Mouse (Mus musculus) liver, embryonic 13.5 days (tissue): ENCODE measurements around the gene Prrxl1. TPM values are rescaled to one million over a fixed set of nuclear protein-coding genes. Genes with fewer than 3 reads are reported as not detected.

Source experiments
- ATAC-seq: fragments of 200-750 bp; cut with Nextera tagmentation; 2 replicates; pipeline ENCODE4 v1.8.0; 2017; ENCODE audit warnings: low read depth, mild to moderate bottlenecking, moderate number of reproducible peaks, moderate library complexity
- DNase-seq: peaks from one replicate; pipeline ENCODE4 v3.0.0; 2022
- H3K27ac ChIP-seq: fragments of 300-500 bp; sonication (generic); 2 replicates; pipeline ENCODE4 v1.5.1; 2015; ENCODE audit warnings: moderate library complexity, mild to moderate bottlenecking, inconsistent platforms
- H3K27me3 ChIP-seq: fragments of 300-500 bp; sonication (generic); 2 replicates; pipeline ENCODE4 v1.6.1; 2015; ENCODE audit warnings: mild to moderate bottlenecking, inconsistent platforms
- H3K36me3 ChIP-seq: fragments of 300-500 bp; sonication (generic); 2 replicates; pipeline ENCODE4 v1.6.1; 2015; ENCODE audit warnings: mild to moderate bottlenecking, inconsistent platforms
- H3K4me1 ChIP-seq: fragments of 300-500 bp; sonication (generic); replicated peaks from 2 replicates; pipeline ENCODE4 v1.6.1; 2015; ENCODE audit warnings: inconsistent platforms
- H3K4me2 ChIP-seq: fragments of 300-500 bp; sonication (generic); 2 replicates; pipeline ENCODE4 v1.6.1; 2015; ENCODE audit warnings: inconsistent platforms, mild to moderate bottlenecking, moderate library complexity
- H3K4me3 ChIP-seq: fragments of 300-500 bp; sonication (generic); replicated peaks from 2 replicates; pipeline ENCODE4 v1.5.1; 2015; ENCODE audit warnings: mild to moderate bottlenecking, inconsistent platforms
- H3K9ac ChIP-seq: fragments of 300-500 bp; sonication (generic); 2 replicates; pipeline ENCODE4 v1.6.1; 2015; ENCODE audit warnings: mild to moderate bottlenecking, inconsistent platforms
- H3K9me3 ChIP-seq: fragments of 300-500 bp; sonication (generic); replicated peaks from 2 replicates; pipeline ENCODE4 v1.6.1; 2016; ENCODE audit warnings: inconsistent platforms
- WGBS: fragments of 180-500 bp; shearing (Covaris S2); methylation state at CpG from one replicate; pipeline ENCODE4 v1.1.7; 2015; ENCODE audit not compliant: insufficient replicate concordance; 5-methylcytosine and 5-hydroxymethylcytosine counted together
- polyA plus RNA-seq: library from polyadenylated mRNA; unstranded; fragments of >200 nt; fragmentation: Nextera tagmentation; extraction: Ambion mirVana; gene quantifications from 2 replicates; pipeline ENCODE4 v1.2.1, GENCODE M21; 2015

The Prrxl1 gene
- polyA plus RNA-seq, 1 experiment from 2014 or later, result 0.14 TPM

DNA sequence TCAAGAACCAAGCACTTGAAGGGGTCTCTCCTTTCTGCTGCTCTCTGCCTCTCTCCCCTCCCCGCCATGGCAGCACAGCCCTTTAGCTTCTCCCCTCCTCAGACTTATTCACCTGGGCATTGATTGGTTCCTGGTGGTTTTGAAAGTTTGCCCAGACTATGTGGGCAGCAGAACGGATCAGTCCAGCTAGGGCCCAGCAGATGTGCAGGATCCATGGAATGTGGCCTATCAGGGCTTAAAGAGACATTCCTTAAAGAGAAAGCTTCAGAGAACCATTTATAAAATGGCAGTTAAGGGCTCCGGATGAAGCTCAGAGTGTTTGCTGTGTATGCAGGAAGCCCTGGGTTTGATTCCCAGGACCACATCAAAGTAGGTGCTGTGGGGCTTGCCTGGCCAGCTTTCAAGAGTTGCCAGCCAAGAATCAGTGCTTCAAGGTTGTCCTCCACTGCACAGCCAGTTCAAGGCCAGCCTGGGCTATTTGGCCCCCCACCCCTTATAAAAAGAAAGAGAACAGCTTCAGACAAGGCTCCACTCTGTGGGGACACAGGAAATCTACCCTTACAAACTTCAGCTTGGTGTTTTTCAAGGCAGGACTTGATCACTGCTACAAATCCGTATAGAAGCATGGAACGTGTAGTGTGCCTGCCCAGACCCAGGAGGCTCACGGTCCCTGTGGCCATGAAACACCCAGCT, 33.8 kb downstream of the Prrxl1 start:
- H3K4me3 ChIP-seq, result no peak overlapping the region
- 67% methylated on average over 6 of the region's 6 CpGs for WGBS
- H3K4me2 ChIP-seq, result no peak overlapping the region
- ATAC-seq (no peak), DNase-seq (no peak)
- no peak overlapping the region for H3K9ac ChIP-seq
- no peaks in the 10 kb centered on the region for H3K9me3 ChIP-seq
- H3K27me3 ChIP-seq, result no peaks in the 10 kb centered on the region
- no peaks in the 10 kb centered on the region for H3K36me3 ChIP-seq
- H3K27ac ChIP-seq, result no peak overlapping the region
- no peaks in the 10 kb centered on the region for H3K4me1 ChIP-seq

DNA sequence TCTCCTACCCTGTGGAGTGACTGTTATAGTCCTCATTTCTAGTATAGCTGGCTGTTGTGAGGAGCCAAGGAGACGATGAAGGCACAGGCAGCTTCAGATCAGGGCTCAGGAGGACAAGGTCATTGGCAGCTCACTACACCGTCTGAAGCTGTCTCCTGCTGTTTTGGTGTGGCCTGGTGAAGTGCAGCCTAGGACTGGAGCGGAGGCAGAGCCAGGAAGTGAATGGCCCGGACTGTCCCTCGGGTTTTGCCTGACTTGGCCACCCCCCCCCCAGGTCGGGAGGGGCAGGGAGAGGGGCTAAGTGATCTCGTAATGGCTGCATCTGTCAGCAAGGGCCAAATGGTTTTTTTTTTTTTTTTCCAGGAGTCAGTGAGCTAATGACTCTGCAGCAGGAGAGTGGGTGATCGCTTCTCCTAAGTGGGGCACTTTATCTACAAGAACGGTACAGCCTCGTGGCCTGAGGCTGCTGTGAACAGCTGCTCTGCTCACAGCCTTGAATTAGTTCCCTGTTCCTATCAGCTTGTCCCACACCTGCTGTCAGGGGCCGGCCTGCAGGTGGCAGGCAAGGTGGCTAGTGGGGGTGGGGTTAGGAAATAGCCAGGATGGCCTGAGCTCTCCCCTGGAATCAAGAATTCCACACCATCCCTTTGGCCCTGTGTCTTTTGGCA, 34.9 kb downstream of the Prrxl1 start:
- H3K4me1 ChIP-seq, result no peaks in the 10 kb centered on the region
- WGBS, result 16% methylated on average over 11 of the region's 11 CpGs
- no peak for ATAC-seq
- no peaks in the 10 kb centered on the region for H3K9me3 ChIP-seq
- no peak overlapping the region for H3K4me2 ChIP-seq
- no peaks in the 10 kb centered on the region for H3K27me3 ChIP-seq
- H3K9ac ChIP-seq, result no peak overlapping the region
- DNase-seq, result no peak
- H3K27ac ChIP-seq, result no peak overlapping the region
- H3K36me3 ChIP-seq, result no peaks in the 10 kb centered on the region
- H3K4me3 ChIP-seq, result no peak overlapping the region

DNA sequence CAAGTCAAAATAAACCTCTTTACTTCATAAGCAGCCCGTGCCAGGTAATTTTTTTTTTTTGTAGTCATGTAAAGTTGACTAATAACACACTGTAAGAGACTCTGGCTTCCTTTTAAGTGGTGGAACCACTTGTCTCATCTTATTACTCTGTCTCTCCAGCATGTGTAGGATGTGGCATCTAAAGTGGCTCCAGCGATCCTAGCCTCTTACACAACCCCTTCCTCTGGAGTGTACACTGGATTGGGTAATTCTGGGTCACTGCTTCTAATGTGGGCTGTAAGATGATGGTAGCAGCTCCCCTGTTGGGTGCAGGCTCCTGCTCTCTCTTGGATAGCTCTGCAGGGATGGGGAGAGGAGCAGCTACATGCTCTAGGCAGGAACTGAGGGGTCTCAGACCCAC, 39.3 kb downstream of the Prrxl1 start:
- no peak overlapping the region for H3K4me3 ChIP-seq
- no peak overlapping the region for H3K9ac ChIP-seq
- no peak overlapping the region for H3K27ac ChIP-seq
- H3K36me3 ChIP-seq, result no peaks in the 10 kb centered on the region
- DNase-seq (no peak), ATAC-seq (no peak)
- H3K4me2 ChIP-seq, result no peak overlapping the region
- no peaks in the 10 kb centered on the region for H3K27me3 ChIP-seq
- no peaks in the 10 kb centered on the region for H3K9me3 ChIP-seq
- no peaks in the 10 kb centered on the region for H3K4me1 ChIP-seq
- 61% methylated on average over 2 of the region's 2 CpGs for WGBS

DNA sequence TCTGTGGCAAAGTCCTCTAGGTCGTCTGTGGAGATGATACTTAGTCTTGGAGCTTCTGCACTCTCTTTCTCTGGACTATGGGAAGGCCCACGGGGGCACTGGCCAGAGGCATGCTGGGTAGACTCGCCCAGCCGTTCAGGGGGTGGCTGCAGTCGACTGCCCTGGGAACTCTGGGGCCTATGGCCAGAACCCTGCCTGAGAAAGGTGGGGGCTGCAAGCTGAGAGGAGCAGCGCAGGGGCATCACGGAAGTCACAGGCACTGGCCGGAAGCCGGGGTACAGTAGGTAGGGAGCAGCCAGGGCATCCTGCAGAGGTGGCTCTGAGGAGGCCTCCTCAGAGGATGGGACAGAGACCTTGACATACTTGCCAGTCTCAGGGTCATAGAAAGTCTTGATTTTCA, 60.6 kb downstream of the Prrxl1 start:
- 59% methylated on average over 9 of the region's 9 CpGs for WGBS
- no peak overlapping the region for H3K4me2 ChIP-seq

DNA sequence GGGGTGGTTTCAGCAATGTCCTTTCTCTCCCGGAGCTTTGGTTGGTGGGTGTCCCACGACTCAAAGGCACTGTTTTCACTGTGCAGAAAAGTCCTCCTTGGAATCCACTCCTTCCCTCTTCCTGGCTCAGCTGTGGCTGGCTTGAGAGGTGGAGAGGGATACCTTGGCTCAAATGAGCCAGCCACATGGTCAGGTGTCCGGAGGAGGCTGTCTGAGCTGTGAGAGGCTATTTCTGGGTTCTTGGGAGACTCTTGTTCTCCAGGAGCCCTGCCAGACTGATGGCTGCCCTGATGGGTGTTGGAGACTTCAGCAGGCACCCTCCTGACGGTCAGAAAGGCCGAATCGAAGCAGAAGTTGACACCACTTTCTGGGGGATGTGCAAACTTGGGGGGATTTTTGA, 63.9 kb downstream of the Prrxl1 start:
- ATAC-seq, result no peak
- no peak overlapping the region for H3K9ac ChIP-seq
- no peaks in the 10 kb centered on the region for H3K36me3 ChIP-seq
- no peak for DNase-seq
- H3K4me1 ChIP-seq, result no peaks in the 10 kb centered on the region
- H3K9me3 ChIP-seq, result no peaks in the 10 kb centered on the region
- no peak overlapping the region for H3K27ac ChIP-seq
- no peak overlapping the region for H3K4me2 ChIP-seq
- no peak overlapping the region for H3K4me3 ChIP-seq
- 64% methylated on average over 6 of the region's 6 CpGs for WGBS
- 0 out of 2 replicates have a peak, but pooled peaks cover 4% of the 10 kb centered on the region for H3K27me3 ChIP-seq

More for the DNA sequence above, 60.6 kb downstream of the Prrxl1 start:
- H3K9ac ChIP-seq, result no peak overlapping the region
- no peaks in the 10 kb centered on the region for H3K9me3 ChIP-seq
- H3K36me3 ChIP-seq, result no peaks in the 10 kb centered on the region
- no peak overlapping the region for H3K27ac ChIP-seq
- ATAC-seq, result no peak
- 0 out of 2 replicates have a peak, but pooled peaks cover 4% of the 10 kb centered on the region for H3K27me3 ChIP-seq
- H3K4me1 ChIP-seq, result no peaks in the 10 kb centered on the region
- no peak overlapping the region for H3K4me3 ChIP-seq
- no peak for DNase-seq

- no peaks in the 10 kb centered on the region for H3K27me3 ChIP-seq
- H3K9ac ChIP-seq, result no peak overlapping the region
- ATAC-seq (no peak), DNase-seq (no peak)
- H3K4me2 ChIP-seq, result no peak overlapping the region
- no peaks in the 10 kb centered on the region for H3K9me3 ChIP-seq
- no peak overlapping the region for H3K27ac ChIP-seq
- 35% methylated on average over 3 of the region's 3 CpGs for WGBS
- no peak overlapping the region for H3K4me3 ChIP-seq
- H3K36me3 ChIP-seq, result no peaks in the 10 kb centered on the region
- no peaks in the 10 kb centered on the region for H3K4me1 ChIP-seq
Measured at GRCm38 (mm10) chr14:32673178-32673577, 74.0 kb downstream of the Prrxl1 start.

DNA sequence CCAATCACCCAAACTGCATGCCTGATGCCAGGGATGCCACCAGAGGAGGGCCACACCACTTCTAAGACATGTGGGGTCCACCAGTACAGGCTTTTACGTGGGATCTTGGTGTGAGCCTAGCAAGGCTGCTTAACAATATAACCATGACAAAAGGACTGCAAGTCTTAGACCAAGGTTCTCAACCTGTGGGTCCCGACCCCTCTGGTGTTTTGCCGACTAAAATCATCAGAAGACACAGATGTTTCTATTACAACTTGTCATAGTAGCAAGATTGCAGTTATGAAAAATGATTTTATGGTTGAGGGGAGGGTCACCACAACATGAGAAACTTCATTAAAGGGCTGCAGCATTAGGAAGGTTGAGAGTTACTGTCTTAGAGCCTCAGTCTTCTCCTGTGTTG, 79.4 kb downstream of the Prrxl1 start:
- Histone ChIP-seq H3K4me3 (no peak overlapping the region), H3K9ac (no peak overlapping the region), H3K27me3 (no peaks in the 10 kb centered on the region), H3K9me3 (no peaks in the 10 kb centered on the region), H3K4me1 (no peaks in the 10 kb centered on the region), H3K36me3 (no peaks in the 10 kb centered on the region), H3K27ac (no peak overlapping the region), H3K4me2 (no peak overlapping the region)
- ATAC-seq, result no peak
- DNase-seq, result no peak
- 56% methylated on average over 3 of the region's 3 CpGs for WGBS

DNA sequence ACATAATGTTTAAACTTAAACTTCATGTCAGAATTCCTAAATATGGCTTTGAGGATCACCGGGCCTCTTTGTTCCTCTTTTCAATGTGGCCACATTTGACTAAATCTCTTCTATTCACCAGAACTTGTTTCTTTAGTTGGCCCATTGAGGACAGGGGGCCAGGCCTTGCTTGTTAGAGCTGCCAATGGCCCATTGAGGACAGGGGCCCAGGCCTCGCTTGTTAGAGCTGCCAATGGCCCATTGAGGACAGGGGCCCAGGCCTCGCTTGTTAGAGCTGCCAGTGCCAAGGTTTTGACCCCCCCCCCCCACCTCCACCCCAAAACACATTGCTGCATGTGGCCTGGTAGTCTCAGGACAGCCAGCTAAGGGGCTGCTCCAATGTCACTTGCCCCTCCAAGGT, 82.4 kb downstream of the Prrxl1 start:
- DNase-seq (no peak), ATAC-seq (no peak)
- no peaks in the 10 kb centered on the region for H3K9me3 ChIP-seq
- WGBS, result 53% methylated on average over 3 of the region's 3 CpGs
- H3K27me3 ChIP-seq, result no peaks in the 10 kb centered on the region
- H3K4me1 ChIP-seq, result 0 out of 2 replicates have a peak, but pooled peaks cover 3% of the 10 kb centered on the region
- no peaks in the 10 kb centered on the region for H3K36me3 ChIP-seq
- H3K4me3 ChIP-seq, result no peak overlapping the region
- no peak overlapping the region for H3K27ac ChIP-seq
- H3K9ac ChIP-seq, result no peak overlapping the region
- H3K4me2 ChIP-seq, result no peak overlapping the region

DNA sequence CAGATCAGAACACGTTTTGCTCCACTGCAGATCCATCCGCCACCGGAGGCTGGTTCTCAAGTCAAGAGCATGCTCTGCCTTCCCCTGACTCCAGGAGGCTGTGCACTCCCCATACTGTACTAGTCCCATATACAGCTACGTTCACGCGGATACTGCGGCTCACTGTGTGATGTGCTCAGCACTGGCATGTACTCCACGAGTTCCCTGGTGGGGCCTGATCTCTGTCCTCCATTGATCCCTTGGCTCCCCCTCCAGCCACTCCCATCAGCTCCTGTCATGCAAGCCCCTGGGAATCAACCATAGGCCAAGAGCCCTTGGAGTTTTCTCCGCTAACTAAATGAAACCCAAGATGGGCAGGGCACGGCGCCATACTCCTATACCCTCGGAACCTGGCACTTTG, 83.3 kb downstream of the Prrxl1 start:
- Histone ChIP-seq H3K4me2 (no peak overlapping the region), H3K9ac (no peak overlapping the region), H3K4me3 (no peak overlapping the region), H3K9me3 (no peaks in the 10 kb centered on the region), H3K27ac (no peak overlapping the region), H3K27me3 (no peaks in the 10 kb centered on the region), H3K36me3 (no peaks in the 10 kb centered on the region), H3K4me1 (0 out of 2 replicates have a peak, but pooled peaks cover 3% of the 10 kb centered on the region)
- DNase-seq, result no peak
- 83% methylated on average over 12 of the region's 12 CpGs for WGBS
- ATAC-seq, result no peak

DNA sequence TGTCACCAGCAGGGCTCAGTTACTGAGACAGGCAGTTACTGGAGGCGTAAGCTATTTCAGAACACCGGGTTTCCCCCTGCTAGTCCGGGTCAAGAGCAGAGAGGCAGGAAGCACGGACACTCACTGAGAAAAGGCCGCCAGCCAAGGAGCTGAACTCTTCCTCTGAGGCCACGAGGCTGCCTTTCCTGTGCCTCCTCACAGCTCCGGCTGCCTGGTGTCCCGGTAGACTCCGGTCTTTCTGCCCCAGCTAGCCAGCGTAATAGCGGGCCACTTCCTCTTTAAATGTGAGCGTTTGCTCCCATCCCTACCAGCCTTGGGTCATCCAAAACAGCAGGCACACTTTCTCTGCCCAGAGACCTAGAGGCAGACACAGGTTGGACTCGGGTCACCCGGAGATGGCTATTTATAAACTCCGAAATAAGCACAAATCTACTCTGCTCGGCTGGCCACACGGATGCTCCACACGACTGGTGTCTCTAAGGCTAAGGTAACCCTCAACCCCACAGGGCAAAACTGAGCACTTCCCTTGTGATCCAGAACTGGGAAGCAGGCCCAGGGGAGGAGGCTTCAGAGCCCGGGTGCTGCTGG, 84.1 kb downstream of the Prrxl1 start:
- H3K4me1 ChIP-seq, result 0 out of 2 replicates have a peak, but pooled peaks cover 3% of the 10 kb centered on the region
- ATAC-seq (no peak), DNase-seq (no peak)
- H3K9ac ChIP-seq, result no peak overlapping the region
- H3K36me3 ChIP-seq, result no peaks in the 10 kb centered on the region
- no peak overlapping the region for H3K4me3 ChIP-seq
- no peaks in the 10 kb centered on the region for H3K9me3 ChIP-seq
- WGBS, result 31% methylated on average over 19 of the region's 19 CpGs
- H3K27ac ChIP-seq, result no peak overlapping the region
- H3K4me2 ChIP-seq, result no peak overlapping the region
- no peaks in the 10 kb centered on the region for H3K27me3 ChIP-seq

- ATAC-seq (no peak), DNase-seq (no peak)
- Histone ChIP-seq H3K4me1 (0 out of 2 replicates have a peak, but pooled peaks cover 3% of the 10 kb centered on the region), H3K4me3 (no peak overlapping the region), H3K9ac (no peak overlapping the region), H3K27ac (no peak overlapping the region), H3K9me3 (no peaks in the 10 kb centered on the region), H3K27me3 (no peaks in the 10 kb centered on the region), H3K4me2 (no peak overlapping the region), H3K36me3 (no peaks in the 10 kb centered on the region)
- whole genome bisulfite sequencing, result 64% methylated on average over 19 of the region's 19 CpGs
Measured at GRCm38 (mm10) chr14:32683982-32684734, 85.0 kb downstream of the Prrxl1 start.
